Mouse (Mus musculus): ENCODE data around the gene C1qtnf7.

The C1qtnf7 gene

DNA sequence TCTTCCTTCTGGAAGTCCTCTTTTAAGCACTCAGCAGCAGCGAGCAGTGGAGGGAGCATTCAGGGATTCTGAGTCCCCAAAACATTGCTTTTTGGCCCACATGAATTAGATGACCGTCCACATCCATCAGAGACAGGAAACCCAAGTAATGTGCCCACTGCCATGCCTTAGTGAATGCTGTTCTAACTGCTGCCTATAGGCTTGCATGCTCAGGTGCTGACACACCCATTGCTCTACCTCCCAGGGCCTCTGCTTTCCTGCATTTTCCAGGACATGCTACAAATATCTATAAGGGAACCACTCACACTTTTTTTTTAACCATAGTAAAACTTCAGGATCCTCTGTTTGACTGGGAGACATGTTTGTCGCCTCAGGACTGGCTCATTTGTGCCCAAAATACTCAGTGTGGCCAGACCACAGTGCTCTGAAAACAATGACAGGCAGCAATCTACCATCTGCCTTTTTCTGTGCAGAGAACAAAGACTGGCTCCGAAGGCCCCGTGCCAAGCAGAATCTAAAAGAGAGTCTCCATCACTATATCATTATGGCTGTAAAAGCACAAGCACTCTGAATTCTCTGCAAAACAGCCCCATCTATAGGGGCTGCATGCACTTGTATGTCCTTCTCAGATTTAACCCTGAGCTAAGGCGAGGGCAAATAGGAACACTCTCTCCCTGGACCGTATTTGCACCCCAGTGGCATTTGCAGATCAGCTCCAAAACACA lies 106.4 kb downstream of the C1qtnf7 start:
- no peak for DNase-seq

DNA sequence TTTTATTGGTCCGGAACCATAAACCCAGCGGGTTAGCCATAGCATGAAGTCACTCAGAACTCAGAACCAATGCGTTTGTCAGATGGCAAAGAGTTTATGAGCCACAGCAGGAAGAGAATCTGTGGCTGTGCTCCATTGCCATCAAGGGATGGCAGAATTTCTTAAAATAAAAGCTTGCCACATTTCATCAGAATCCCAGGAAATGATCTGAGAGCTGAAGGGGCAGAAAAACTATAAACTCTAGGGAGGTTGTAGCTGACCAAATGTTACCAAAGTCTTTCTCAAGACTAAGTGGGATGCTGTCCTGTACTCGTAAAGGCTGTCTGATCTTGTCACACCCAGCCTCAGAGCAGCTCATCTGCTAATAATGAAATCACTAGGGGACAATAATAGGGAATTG lies 110.1 kb downstream of the C1qtnf7 start:
- DNase-seq, result no peak

DNA sequence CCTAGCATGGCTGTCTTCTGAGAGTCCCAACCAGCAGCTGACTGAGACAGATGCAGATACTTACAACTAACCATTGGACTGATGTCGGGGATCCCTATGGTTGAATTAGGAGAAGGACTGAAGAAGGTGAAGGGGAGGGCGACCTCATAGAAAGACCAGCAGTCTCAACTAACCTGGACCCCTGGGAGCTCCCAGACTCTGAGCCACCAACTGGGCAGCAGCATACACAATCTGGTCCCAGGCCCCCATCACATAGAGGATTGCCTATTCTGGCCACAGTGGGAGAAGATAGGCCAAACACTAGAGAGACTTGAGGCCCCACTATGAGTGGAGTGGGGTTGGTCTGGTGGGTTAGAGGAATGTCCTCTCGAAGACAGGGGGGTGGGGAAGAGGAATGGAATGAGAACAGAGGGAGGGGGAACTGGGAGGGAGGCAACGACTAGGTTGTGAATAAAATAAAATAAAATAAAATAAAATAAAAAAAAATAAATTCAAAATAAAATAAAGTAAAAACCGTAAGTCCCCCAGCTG lies 118.8 kb downstream of the C1qtnf7 start:
- DNase-seq, result no peak

DNA sequence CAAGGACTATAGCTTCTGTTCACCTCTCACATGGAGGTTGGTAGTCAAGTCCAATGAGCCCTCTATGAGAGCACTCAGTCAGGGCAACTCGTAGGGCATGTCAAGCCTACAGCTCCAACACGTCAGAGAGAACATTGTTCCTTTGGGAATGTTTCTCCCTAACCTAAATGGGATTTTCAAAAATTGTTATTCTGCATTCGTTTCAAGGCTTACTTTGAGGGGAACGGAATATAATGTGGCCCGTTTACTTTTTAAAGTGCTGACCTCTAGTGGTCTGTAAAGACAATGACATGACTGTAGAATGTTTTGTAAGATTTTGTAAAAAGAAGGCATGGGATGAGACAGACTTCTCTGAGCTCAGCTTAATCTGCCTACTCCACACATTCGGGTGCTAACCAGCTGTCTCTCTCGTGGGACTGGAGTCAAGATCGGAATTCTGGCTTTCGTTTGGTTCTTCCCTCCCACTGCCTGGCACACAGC lies 119.3 kb downstream of the C1qtnf7 start:
- peak; percentile 12 for DNase-seq

DNA sequence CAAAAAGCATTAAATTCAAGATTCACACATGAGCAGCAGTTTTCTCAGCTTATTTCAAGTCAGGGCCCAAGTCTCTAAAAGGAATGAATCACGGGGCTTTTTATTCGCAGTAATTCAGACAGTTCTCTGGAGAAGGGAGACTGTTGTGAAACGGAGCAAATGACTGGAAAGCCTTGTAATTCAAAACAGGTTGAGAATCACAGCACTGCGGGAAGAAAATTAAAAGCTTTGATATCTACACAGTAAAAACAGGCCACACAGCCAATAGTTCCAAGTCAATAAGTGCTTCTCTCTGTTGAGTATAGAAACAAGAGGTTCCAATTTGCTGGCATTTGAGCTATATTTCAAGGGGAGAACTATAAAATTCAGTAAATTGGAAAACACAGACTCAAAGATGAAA lies 129.7 kb downstream of the C1qtnf7 start:
- no peak for DNase-seq

DNA sequence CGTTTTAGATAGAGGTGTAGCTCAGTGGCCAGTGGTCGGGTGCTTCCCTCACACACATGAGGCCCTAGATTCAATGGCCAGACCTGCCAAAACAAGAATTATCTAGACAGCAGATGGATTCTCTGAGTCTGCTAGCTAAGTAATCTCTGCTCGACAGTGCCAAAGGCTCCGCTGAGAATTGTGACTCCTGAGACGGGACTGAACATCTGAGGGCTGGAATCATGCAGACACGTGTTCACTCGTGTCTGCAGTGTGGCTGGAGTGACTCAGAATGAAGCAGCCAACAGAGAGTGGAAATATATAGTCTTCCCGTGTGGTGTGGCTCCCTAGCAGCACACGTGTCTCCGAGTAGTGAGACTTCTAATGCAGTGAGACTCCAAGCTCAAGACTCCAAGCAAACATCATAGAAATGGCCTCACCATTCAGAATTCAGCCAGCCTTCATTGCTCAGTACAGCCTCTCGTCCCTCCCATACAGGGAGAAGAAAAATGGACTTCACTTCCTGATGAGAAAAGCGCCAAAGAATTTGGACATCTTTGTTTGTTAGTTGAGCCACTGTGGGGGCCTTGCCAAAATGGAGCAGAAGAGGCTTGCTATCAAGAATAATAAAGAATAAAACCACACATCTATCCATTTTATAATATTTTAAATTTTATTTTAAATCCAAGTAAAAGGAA lies 131.9 kb downstream of the C1qtnf7 start:
- no peak for DNase-seq

DNA sequence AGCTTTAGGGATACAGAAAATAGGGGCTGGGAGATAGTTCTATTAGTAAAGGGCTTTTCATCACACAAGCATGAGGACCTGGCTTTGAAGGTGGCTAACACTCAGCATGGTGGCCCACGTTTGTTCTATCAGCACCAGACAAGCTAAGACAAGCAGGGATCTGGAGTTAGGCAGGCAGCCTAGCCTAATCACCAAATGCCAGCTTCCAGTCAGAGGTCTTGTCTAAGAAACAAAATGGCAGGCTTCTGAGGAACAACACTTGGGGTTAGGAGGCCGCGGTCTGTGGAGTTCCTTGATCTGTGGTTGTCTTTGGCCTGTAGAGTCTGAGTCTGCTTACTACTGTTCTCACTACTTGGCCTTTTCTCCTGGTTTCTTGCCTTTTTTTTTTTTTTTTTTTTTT lies 146.2 kb downstream of the C1qtnf7 start:
- DNase-seq, result no peak

DNA sequence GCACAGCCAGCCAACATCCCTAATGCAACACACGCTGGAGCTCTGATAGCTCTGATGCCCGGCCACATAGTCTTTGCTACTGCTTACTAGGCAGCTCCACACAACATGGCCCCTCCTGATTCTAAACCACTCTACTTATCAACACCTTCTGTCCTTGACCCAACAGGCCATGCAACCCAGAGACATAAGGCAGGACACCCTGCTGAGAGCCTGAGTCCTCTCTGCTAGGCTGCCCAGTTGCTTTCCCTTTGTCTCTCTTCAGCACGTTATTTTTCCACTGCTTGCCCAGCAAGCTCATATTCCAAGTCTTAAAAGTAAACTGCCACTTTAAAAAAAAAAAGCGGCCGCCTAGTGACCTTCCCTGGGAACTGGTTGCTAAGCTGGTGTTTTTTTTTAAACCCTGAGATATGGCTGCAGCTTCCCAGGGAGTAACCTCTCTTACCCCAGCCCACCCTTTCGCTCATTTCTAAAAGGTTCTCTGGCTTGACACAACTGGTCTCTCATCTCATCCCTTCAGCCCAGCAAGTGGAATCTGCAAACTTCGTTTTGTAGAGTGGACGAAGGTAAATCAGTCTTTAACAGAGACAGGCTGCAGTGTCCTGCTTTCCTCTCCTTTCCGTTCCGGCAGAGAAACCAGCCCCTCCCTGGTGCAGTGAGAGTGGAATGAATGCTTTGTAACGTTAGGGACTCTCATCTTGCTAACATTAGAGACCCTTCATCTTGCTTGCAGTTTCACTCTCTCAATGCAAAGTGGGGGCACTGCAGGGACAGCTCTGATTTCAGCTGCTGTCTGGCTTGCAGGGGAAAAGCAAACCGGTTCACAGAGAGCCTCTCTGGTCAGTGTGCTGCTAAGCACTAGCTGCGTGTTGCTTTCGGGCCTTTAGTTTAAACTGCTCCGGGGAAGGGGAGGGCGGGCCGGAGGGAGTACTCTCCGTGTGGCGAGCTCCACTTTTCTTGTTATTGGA lies 146.9 kb downstream of the C1qtnf7 start, which contains the start of gene Cc2d2a:
TSS of gene Cc2d2a (plus strand) at position 350 of the 965 bp plus-strand sequence.
- peak; percentile 46 for DNase-seq

DNA sequence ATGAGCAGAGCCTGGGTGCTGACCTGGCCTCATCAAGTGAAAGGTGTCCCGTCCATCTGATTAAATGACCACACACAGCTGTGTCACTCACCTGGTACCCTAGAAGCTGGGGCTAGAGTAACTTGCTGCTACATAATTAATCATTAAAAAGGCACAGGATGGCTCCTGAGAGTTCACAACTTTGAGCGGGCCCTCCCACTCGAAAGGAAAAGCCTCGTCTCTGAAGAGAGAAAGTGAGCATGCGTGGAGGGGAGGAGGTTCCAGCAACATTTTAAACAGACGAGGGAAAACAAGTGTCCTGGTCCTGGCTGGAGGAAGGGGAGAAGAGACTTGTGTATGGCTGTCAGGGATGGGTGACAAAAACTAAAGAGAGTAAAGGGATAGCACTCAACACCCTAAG lies 148.2 kb downstream of the C1qtnf7 start:
- peak; percentile 38 for DNase-seq

DNA sequence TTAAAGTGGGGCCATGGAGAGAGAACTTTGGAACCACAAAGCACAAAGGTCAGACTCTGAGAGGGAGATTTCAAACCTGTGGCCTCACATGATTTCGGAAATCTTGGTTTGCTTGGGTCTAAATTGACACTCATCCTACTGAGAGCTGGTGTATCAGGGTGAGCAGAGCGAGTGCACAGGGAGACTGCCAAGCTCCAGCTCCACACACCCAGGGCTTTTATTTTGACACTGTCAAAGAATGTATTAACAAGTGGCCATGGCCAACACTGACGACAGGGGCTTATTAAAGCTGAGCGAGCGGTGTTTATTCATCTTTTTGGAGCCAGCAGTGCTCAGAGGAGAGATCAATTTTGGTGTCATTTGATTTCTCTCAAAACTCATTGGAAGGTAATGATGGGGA lies 149.8 kb downstream of the C1qtnf7 start:
- peak; percentile 20 for DNase-seq
